Mouse (Mus musculus) heart, adult 2 months (tissue): ENCODE measurements around the gene Asic2. TPM values are rescaled to one million over a fixed set of nuclear protein-coding genes. Genes with fewer than 3 reads are reported as not detected.
A peak's percentile ranks its signal among the peaks of the same experiment; 100 is the strongest.

Experiments used
- DNase-seq, 2 experiments: peaks; one replicate each; pipeline ENCODE4 v3.0.0; 2021
- H3K27ac ChIP-seq: fragments of 200-600 bp; 2 replicates; pipeline ENCODE4 v1.8.1; 2022
- H3K27me3 ChIP-seq: fragments of 200-500 bp; 2 replicates; pipeline ENCODE4 v1.6.1; 2012; ENCODE audit warnings: mild to moderate bottlenecking, low read length, inconsistent platforms, mixed read lengths; ENCODE audit not compliant: control insufficient read depth, insufficient read depth
- H3K36me3 ChIP-seq: fragments of 200-500 bp; 2 replicates; pipeline ENCODE4 v1.6.1; 2012; ENCODE audit warnings: low read length, inconsistent platforms; ENCODE audit not compliant: control insufficient read depth, insufficient read depth
- H3K4me1 ChIP-seq: fragments of 200-500 bp; 2 replicates; pipeline ENCODE4 v1.6.1; 2011; ENCODE audit warnings: low read length; ENCODE audit not compliant: control insufficient read depth, insufficient read depth
- H3K4me3 ChIP-seq: fragments of 200-600 bp; 2 replicates; pipeline ENCODE4 v1.8.1; 2022
- H3K79me2 ChIP-seq: fragments of 200-500 bp; replicated peaks from 2 replicates; pipeline ENCODE4 v1.6.1; 2012; ENCODE audit warnings: mild to moderate bottlenecking, inconsistent platforms, low read length, moderate library complexity, mixed read lengths; ENCODE audit not compliant: control insufficient read depth, insufficient read depth
- H3K9ac ChIP-seq: fragments of 200-500 bp; 2 replicates; pipeline ENCODE4 v1.6.1; 2012; ENCODE audit warnings: low read depth, mild to moderate bottlenecking, control low read depth, inconsistent platforms, low read length, mixed read lengths
- CTCF ChIP-seq: fragments of 200-600 bp; IDR thresholded peaks from 2 replicates; pipeline ENCODE4 v1.8.1; 2022; ENCODE audit warnings: antibody characterized with exemption, mild to moderate bottlenecking, moderate library complexity
- EP300 ChIP-seq: fragments of 200-500 bp; IDR thresholded peaks from 2 replicates; pipeline ENCODE4 v1.6.1; 2011; ENCODE audit warnings: low read depth, low read length, control low read depth; ENCODE audit not compliant: insufficient read depth
- POLR2A ChIP-seq: fragments of 200-500 bp; IDR thresholded peaks from 2 replicates; pipeline ENCODE4 v1.6.1; 2011; ENCODE audit warnings: mild to moderate bottlenecking, low read depth, low read length, control low read depth; ENCODE audit not compliant: insufficient read depth
- WGBS: fragments of 180-500 bp; shearing (Covaris S2); methylation state at CpG from one replicate; pipeline ENCODE4 v1.1.7; 2018; 5-methylcytosine and 5-hydroxymethylcytosine counted together
- intact Hi-C: fragments of 180-260 bp; cut with DNase I; formaldehyde crosslinking; loops from one replicate; pipeline ENCODE4 v1.15.1; 2025
- polyA plus RNA-seq: library from polyadenylated mRNA; depleted of rRNA; stranded (reverse); fragments of >200 nt; gene quantifications from 2 replicates; pipeline ENCODE4 v1.2.3, GENCODE M21; 2012
- total RNA-seq, 2 experiments: library from RNA; stranded (reverse); gene quantifications; 2 replicates each; pipeline ENCODE4 v1.2.3; 2021

Gene Asic2
- total and polyA plus RNA-seq, 3 experiments: not detected

GRCm38 (mm10) chr11:81426857-81427256, 541.4 kb downstream of the Asic2 start:
- H3K4me3 ChIP-seq: no peak overlapping the region
- 54% methylated on average over 14 of the region's 14 CpGs for WGBS
- no peaks in the 10 kb centered on the region for H3K79me2 ChIP-seq
- H3K4me1 ChIP-seq: no peaks in the 10 kb centered on the region
- intact Hi-C loops: no loop called here
- H3K27ac ChIP-seq: no peak overlapping the region
- no peak for DNase-seq
- TF ChIP-seq POLR2A (no peak), CTCF (no peak), EP300 (no peak)
- H3K9ac ChIP-seq: no peak overlapping the region
- H3K27me3 ChIP-seq: no peaks in the 10 kb centered on the region
- H3K36me3 ChIP-seq: no peaks in the 10 kb centered on the region

- no peaks in the 10 kb centered on the region for H3K27me3 ChIP-seq
- no peaks in the 10 kb centered on the region for H3K36me3 ChIP-seq
- intact Hi-C loops: no loop called here
- no peaks in the 10 kb centered on the region for H3K4me1 ChIP-seq
- no peak overlapping the region for H3K27ac ChIP-seq
- TF ChIP-seq CTCF (no peak), EP300 (no peak)
- no peaks in the 10 kb centered on the region for H3K79me2 ChIP-seq
- no peak overlapping the region for H3K9ac ChIP-seq
- WGBS: 63% methylated on average over 3 of the region's 3 CpGs
- H3K4me3 ChIP-seq: no peak overlapping the region
- DNase-seq: peak in 1 of 2 experiments; percentile 4
These were observed 549.1 kb downstream of the Asic2 start for GRCm38 (mm10) chr11:81419112-81419511.

- TF ChIP-seq CTCF: no peak
- no peak for TF ChIP-seq EP300
- TF ChIP-seq POLR2A: no peak
- Histone ChIP-seq H3K27ac (no peak overlapping the region), H3K79me2 (no peaks in the 10 kb centered on the region), H3K4me3 (no peak overlapping the region), H3K9ac (no peak overlapping the region), H3K36me3 (no peaks in the 10 kb centered on the region), H3K4me1 (no peaks in the 10 kb centered on the region), H3K27me3 (no peaks in the 10 kb centered on the region)
- intact Hi-C loops: no loop called here
- 90% methylated on average over 4 of the region's 4 CpGs for WGBS
- no peak for DNase-seq
These were observed 550.2 kb downstream of the Asic2 start for GRCm38 (mm10) chr11:81418027-81418426.

- no peak for TF ChIP-seq EP300
- TF ChIP-seq CTCF: no peak
- TF ChIP-seq POLR2A: no peak
These were observed 551.9 kb downstream of the Asic2 start for GRCm38 (mm10) chr11:81416319-81416718.

GRCm38 (mm10) chr11:81414596-81414995, 553.7 kb downstream of the Asic2 start:
- intact Hi-C loops: no loop called here
- H3K4me3 ChIP-seq: no peak overlapping the region

More at GRCm38 (mm10) chr11:81416319-81416718, 551.9 kb downstream of the Asic2 start:
- no peak overlapping the region for H3K27ac ChIP-seq
- intact Hi-C loops: no loop called here
- no peaks in the 10 kb centered on the region for H3K79me2 ChIP-seq
- no peaks in the 10 kb centered on the region for H3K36me3 ChIP-seq
- WGBS: 65% methylated on average over 6 of the region's 6 CpGs
- no peak overlapping the region for H3K9ac ChIP-seq
- H3K4me1 ChIP-seq: no peaks in the 10 kb centered on the region; the same call in 1 of the 2 replicates
- DNase-seq: no peak
- H3K27me3 ChIP-seq: no peaks in the 10 kb centered on the region
- H3K4me3 ChIP-seq: no peak overlapping the region

GRCm38 (mm10) chr11:81411251-81411650, 557.0 kb downstream of the Asic2 start:
- intact Hi-C loops: no loop called here
- Histone ChIP-seq H3K4me3 (no peak overlapping the region), H3K36me3 (no peaks in the 10 kb centered on the region), H3K9ac (no peak overlapping the region), H3K27me3 (no peaks in the 10 kb centered on the region), H3K4me1 (no peaks in the 10 kb centered on the region; the same call in 1 of the 2 replicates), H3K79me2 (no peaks in the 10 kb centered on the region), H3K27ac (no peak overlapping the region)
- 11% methylated on average over 4 of the region's 4 CpGs for WGBS
- TF ChIP-seq EP300: no peak
- TF ChIP-seq POLR2A: no peak
- no peak for TF ChIP-seq CTCF
- DNase-seq: no peak

More at GRCm38 (mm10) chr11:81414596-81414995, 553.7 kb downstream of the Asic2 start:
- DNase-seq: no peak
- no peak for TF ChIP-seq CTCF
- TF ChIP-seq EP300: no peak
- no peak for TF ChIP-seq POLR2A
- no peaks in the 10 kb centered on the region; the same call in 1 of the 2 replicates for H3K4me1 ChIP-seq
- no peaks in the 10 kb centered on the region for H3K36me3 ChIP-seq
- H3K9ac ChIP-seq: no peak overlapping the region
- no peaks in the 10 kb centered on the region for H3K27me3 ChIP-seq
- H3K79me2 ChIP-seq: no peaks in the 10 kb centered on the region
- H3K27ac ChIP-seq: no peak overlapping the region
- WGBS: 47% methylated on average over 2 of the region's 2 CpGs
